Comparison of ENCODE assay signal across 8 mouse cellular contexts in genomic region chr6:72366844-72367443, GRCm38 (mm10). TPM values are rescaled to one million over a fixed set of nuclear protein-coding genes. Genes with fewer than 3 reads are reported as not detected.
DNase-seq lines count a peak whose midpoint lies in the region; ATAC-seq lines count a peak whose summit lies in the region.

Gene Rnf181, minus strand, starts transcription at chr6:72366956.

- peaks cover 54% of the 10 kb centered on the region for H3K36me3 ChIP-seq in megakaryocyte, embryonic 14.5 days (replicated peaks; ENCODE audit: low read length)

- no peaks in the 10 kb centered on the region for H3K9me3 ChIP-seq in megakaryocyte, embryonic 14.5 days

- H3K27me3 ChIP-seq in megakaryocyte, embryonic 14.5 days (replicated peaks), result no peaks in the 10 kb centered on the region

- ATAC-seq in inflammation-experienced regulatory T-cells, adult 6 months, result no peak

- no peak within 1 kb of the TSS for H3K4me3 ChIP-seq in megakaryocyte, embryonic 14.5 days (replicated peaks)

- no peak for DNase-seq in heart, adult 18-20 months
- no peak for DNase-seq in heart, adult 11 months
- no peak for DNase-seq in adrenal gland, postnatal 10 days
- no peak for DNase-seq in gastrocnemius, adult 8-10 months (ENCODE audit: low spot score in 2 of 2)
- no peak for DNase-seq in cerebellum, adult 18-20 months
- DNase-seq in thymus, postnatal 25 days, result no peak

- H3K4me1 ChIP-seq in megakaryocyte, embryonic 14.5 days, result peaks cover 66% of the 10 kb centered on the region

RNA-seq across cellular contexts. Expression of gene Rnf181, which starts in this region (rescaled TPM):
- total RNA-seq in heart, adult 18-20 months (2021), result 10 to 100 TPM; 37.5 to 41.6 TPM
- 100 to 1,000 TPM; 176 to 188 TPM for total RNA-seq in adrenal gland, postnatal 10 days (2021)
- 10 to 100 TPM; 23.5 to 29.8 (median 28.0) TPM for total RNA-seq in gastrocnemius, adult 8-10 months (2022)
- 100 to 1,000 TPM; 107 to 150 (median 144) TPM for polyA plus RNA-seq in inflammation-experienced regulatory T-cells, adult 6 months (2017; shearing (Covaris generic))
- polyA plus RNA-seq in megakaryocyte, embryonic 14.5 days (2012; ENCODE audit: insufficient read depth, low replicate concordance), result 64.6 and 113 TPM in 2 replicates

Comparison
In these comparisons a context has a peak if more than half of its experiments do, and no peak if none do; other contexts are left out.
1. RNA of gene Rnf181 (total RNA-seq): 176 to 188 TPM in adrenal gland, postnatal 10 days; 37.5 to 41.6 TPM in heart, adult 18-20 months and 23.5 to 29.8 TPM in gastrocnemius, adult 8-10 months; every median in the first group is over 4 times any median in the second.